Mouse (Mus musculus): ENCODE data around the gene Slc2a4.
"Not testable (repeated sequence)": the region's sequence is repeated elsewhere in the genome, so short reads cannot be mapped to it uniquely, and the experiment has no call there.

The Slc2a4 gene

DNA sequence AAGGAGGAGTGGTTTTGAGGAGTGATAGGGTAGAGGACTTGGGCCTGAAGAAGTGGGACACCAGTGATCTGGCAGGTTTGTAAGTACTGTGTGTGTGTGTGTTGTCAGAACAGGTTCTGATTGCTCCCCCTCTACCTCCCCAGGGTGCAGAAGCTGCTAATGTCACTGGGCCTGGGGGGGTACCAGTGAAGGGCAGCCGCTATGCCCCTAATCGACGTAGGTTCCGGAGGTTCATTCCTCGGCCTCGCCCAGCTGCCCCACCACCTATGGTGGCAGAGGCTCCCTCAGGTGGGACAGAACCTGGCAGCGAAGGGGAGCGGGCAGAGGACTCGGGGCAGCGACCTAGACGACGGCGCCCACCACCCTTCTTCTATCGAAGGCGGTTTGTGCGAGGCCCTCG lies 8.3 kb downstream of the Slc2a4 start:
- no peak for DNase-seq (ENCODE audit: low read depth)

DNA sequence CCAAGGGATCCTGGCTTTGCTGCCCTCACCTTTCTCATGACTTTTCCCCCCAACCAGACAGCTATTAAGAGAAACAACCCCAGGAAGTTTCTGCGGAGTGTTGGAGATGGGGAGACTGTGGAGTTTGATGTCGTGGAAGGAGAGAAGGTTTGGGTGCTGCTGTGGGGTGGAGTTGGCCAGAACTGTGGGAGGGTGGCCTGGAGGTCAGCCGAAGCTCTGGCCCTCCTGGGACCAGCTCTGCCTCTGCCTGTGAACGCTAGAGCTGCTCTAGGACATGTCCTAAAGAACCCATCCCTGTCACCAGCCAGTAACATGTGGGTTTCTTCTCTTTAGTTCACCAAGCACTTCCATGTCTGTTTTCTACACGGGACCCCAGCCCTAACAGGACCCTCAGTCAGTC lies 8.8 kb downstream of the Slc2a4 start:
- no peak for DNase-seq (ENCODE audit: low read depth)

DNA sequence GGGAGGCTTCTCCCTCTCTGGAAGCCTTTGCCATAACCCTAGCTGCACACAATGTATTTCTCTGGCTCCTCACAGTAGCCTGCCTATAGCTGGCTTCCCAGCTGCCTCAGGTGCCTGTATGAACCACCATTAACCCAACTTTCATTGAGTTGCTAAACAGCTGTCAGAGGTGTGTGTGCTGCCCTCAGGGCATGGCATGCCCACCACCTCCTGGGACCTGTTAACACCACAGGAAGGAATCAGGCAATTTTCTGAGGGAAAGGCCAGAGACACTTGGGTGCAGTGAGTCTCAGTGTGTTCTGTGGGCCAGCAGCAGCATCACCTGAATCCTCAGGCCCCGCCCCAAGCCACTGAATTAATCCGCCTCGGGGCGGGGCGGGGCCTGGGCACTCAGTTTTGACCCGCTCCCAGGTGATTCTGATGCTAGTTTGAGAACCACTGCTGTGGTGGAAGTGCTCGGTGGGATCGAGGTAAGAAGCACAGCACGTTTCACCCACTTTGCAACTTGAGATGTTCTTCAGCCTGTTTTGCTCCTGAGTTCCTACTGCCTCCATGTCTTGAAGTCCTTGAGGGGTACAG lies 9.5 kb downstream of the Slc2a4 start:
- DNase-seq (ENCODE audit: low read depth): no peak

DNA sequence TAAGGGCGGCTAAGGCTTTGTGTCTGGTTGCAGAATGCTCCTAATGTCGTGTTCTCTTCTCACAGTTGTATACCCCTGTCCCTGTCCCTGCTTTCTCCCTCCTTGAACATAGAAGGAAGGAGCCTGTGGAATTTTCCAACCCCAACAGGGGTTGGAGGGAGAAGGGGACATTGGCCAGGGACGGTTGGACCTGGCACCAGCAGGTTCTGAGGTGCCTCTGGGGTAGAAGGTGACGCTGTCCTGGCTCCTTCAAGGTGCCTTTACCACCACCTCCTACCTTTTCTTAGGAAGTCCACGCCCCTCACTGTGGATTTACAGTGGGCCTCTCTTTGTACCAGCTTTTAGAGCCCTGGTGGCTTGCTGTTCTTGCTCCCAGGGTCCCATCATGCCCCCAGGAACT lies 10.2 kb downstream of the Slc2a4 start:
- DNase-seq (ENCODE audit: low read depth): no peak

DNA sequence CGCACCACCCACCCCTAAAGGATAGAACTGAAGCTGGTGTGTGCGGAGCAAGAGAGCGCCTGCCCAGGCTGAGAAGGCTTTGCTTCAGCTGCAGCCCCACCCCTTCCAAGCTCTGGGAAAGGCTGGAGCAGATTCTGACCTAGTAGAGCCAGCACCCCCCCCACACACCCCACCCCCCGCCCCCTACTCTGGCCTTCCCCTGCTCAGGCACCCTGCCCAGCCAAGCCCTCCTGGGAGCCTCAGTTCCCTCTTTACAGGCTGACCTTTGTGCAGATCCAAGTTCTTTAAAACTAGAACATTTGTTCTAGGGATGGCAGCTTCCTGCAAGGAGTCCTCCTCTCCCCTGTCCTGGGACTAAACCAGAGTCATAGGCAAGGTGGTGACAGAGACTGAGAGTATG lies 10.6 kb downstream of the Slc2a4 start:
- no peak for DNase-seq (ENCODE audit: low read depth)

DNA sequence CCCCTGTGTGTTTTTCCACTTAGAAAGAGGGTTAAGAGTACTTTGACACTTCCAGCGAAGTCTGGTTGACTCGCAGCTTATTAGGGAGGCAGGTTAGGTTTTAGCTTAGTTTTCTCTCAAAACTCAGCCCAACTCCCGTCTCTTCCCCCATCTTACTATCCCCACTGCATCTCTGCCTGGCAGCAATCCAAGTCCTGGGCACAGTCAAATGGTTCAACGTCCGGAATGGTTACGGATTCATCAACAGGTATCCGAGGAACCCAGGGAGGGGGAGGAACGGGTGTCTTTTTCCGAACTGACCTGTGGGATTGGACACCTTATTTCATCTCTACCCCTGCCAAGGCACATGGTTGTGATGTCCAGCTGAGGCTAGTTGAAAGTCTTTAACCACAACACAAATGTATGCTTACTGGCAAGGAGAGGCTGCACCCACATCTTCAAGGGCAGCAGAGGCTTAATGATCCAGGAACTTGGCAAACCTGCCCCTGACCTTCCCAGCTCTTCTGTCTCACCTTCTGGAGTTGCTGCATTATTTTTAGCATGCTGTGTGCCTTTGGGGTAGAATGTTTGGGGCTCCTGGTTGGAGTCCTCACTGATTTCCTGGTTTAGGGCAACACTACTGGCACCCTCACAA lies 11.2 kb downstream of the Slc2a4 start:
- DNase-seq (ENCODE audit: low read depth): no peak

DNA sequence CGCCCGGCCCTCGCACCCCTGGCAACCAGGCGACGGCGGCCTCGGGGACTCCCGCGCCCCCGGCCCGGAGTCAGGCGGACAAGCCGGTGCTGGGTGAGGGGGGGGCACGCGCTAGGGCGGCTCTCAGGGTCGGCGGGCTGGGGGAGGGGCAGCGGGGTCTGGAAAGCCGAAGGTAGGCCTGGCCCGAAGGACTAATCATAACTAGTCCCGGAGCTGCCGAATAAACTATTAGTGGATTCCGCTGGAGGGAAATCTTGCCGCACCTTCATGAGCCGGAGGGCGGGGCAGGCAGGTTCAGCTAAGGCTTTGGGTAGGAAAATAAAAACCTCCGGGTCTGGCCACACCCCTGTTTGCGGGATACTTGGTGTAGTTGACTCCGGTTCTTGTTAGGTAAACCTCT lies 11.8 kb downstream of the Slc2a4 start:
- peak; percentile 60 for DNase-seq (ENCODE audit: low read depth)

DNA sequence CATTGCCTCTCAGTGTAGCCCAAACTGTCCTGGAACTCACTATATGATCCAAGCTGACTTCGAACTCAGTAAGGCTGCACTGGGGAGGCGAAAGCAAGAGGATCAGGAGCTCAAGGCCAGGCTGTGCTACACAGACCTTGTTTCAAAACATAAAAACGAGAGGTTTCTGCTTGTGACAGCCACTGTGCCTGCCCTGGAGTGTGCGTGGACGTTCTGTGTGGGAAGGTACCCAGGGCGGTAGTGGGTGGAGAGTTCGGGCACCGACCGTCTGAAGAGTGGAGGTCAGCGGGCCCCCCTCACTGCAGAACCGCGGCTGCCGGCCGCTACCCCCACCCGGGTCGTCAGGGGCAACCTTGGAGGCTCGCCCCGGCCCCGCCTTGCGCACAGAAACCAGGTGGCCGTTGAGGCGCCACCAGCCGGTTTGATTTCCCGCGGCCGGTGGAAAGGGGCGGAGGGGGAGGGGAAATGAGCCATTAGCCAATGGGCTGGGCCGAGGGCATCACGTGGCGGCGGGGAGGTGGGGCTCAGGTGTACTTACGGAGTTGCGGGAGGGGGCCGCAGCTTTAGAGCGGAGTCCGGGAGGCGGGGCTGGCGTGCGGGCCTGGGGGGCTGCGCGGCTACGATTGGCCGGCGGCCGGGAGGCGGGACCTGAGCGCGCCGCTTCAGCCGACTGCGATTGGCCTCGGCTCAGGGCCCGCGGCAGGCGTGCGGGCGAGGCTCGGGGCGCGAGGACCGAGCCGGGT lies 12.7 kb downstream of the Slc2a4 start, which contains the start of gene Ybx2:
Gene Ybx2 (plus strand): TSS at position 660 of the 743 bp plus-strand sequence.
- peak; percentile 84 for DNase-seq (ENCODE audit: low read depth)

DNA sequence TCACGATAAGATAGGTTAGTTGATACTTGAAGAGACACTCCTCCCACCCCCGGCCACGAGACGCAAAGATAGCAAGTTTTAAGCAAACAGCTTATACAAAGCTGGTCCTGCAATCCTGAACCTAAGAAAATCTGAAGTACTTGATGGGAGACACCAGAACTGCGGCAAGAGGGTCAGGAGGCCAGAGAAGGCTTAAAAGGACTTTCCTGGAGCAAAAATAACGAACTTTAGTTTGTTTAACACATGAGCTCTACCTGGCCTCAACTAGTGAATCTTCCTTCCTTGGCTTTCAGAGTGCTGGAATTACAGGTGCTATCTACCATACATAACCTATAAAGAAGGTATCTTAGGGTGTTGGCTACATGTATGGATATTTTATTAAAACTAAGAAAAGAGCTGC lies 13.3 kb downstream of the Slc2a4 start:
- DNase-seq (ENCODE audit: low read depth): no peak

DNA sequence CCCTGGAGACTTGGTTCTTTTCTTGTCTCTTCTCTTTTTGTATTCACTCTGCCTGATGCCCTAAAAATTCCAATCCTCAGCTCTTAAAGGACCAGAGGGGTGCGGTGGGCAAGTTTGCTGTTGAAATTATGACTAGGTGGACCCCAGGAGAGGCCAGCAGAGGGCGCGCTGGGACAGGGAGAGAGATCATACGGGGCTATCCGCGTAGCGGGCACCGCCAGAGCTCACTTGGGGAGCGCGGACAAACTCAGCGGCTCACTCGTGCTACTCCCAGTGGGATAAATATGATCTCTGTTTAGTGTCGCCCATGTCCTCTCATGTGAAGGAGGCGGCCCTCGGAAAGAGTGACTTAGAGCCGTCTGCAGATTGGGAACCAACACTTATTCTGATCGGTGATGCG lies 13.8 kb downstream of the Slc2a4 start:
- DNase-seq (ENCODE audit: low read depth): peak; percentile 93

DNA sequence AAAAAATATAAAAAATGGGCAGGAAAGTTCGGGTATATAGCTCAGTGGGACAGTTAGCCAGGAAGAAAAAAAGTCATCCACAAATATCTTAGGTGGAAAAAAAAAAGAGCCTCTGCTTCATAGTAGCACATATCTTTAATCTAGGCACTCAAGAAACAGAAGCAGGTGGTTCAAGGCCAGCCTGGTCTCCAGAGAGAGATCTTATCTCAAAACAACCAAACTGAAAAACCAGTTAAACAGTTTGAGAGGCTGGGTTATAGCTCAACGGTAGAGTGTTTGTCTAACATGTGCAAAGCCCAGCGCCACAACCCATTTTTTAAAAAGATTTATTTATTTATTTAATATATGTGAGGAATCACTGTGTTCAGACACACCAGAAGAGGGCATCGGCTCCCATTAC lies 14.9 kb downstream of the Slc2a4 start:
- no peak for DNase-seq (ENCODE audit: low read depth)

DNA sequence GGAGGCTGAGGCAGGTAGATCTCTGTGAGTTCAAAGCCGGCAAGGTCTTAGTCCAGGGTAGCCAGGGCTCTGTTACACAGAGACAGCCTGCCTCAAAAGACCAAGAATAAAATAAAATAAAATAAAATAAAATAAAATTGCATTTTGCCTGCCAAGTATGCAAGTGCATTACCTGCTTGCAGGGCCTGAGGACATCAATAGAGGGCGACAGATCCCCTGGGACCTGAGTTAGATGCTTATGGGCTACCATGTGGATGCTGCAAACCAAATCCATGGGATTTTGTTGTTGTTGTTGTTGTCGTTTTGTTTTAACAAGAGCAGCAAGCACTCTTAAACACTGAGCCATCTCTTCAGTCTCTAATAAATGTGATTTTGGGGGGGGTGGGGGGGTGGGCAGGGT lies 15.7 kb downstream of the Slc2a4 start:
- no peak for DNase-seq (ENCODE audit: low read depth)

DNA sequence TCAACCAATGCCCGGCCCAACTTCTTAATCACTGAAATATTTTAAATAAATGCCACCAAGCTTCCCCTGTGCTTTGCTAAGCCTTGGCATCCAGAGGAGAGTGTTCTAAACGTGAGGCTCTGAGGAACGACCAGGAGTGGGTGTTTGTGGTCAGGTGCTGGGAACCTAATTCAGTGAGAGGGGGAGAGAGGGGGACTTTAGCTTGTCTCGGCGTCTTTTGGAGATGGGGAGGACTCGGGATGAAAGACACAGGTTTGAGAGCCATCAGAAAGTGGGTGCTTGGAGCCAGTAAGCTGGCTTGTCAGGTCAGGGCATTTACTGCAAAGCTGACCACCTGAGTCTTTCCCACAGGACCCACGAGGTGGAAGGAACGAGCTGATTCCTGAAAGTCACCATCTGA lies 16.2 kb downstream of the Slc2a4 start:
- no peak for DNase-seq (ENCODE audit: low read depth)

DNA sequence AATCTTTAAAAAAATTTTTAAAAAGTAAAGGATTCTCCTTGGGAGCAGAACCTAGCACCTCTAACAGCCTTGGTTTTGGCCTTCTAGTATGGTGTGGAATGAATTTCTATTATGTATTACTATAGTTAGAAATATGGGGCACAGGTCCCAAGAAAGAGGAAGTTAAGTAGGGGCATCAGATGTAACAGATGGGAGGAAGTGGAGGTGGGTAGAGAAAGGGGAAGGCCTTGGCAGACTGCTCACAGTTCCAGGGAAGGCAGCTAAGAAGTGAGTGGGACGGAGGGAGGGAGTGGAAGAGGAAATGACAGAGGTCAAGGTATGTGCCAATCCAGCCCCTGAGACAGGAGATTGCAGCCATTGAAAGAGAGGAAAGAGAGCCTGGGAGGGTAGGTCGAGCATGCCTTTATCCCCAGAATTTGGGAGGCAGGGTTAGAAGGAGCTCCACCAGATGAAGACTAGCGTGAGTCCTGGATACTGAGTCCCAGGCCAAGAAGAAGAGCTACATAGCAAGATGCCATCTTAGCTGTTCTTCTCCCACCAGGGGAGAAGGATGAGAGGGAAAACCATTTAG lies 16.9 kb downstream of the Slc2a4 start:
- DNase-seq (ENCODE audit: low read depth): no peak

DNA sequence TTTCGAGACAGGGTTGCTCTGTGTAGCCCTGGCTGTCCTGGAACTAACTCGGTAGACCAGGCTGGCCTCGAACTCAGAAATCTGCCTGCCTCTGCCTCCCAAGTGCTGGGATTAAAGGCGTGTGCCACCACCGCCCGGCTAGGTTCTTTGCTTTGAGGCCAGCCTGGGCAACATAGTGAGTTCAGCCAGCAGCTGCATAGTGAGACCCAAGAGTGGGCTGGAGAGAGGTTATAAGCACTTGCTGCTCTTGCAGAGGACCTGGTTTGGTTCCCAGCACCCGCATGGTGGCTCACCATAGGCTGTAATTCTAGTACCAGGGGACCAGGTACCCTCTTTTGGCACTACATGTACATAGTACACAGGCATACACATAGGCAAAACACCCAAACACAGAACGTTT lies 17.8 kb downstream of the Slc2a4 start:
- not testable (repeated sequence) for DNase-seq (ENCODE audit: low read depth)

DNA sequence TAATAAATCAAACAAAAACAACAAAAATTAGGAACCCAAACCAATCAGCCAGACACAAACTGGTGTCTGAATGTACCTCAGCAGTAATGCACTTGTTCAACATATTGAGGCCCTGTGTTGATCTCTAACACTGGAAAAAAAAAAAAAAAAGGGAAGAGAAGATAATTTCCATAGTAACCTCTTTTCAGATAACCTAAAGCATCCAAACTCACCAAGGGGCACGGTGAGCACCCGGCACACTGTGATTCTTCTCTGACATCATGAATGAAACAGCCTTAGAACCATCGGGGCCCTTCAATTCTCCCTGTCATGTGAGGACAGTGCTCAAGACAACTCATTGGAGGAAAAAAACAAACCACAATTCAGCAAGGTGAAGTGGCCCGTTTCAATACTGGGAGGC lies 18.3 kb downstream of the Slc2a4 start:
- no peak for DNase-seq (ENCODE audit: low read depth)

DNA sequence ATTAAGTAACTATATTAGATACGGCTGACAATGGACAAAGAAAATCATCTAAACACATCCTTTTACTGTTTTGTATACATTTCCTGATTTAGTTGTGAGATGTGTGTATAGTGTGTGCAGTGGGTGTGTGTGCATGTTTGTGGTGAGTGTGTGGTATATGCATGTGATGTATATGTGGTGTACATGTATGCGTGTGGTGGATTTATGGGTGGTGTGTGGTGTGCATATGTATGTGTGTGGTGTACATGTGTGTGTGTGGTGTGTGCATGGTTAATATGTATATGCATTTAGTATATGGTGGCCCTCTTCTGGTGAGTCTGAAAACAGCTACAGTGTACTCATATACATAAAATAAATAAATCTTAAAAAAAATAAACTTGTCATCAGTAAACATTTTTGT lies 20.5 kb downstream of the Slc2a4 start:
- no peak for DNase-seq (ENCODE audit: low read depth)

DNA sequence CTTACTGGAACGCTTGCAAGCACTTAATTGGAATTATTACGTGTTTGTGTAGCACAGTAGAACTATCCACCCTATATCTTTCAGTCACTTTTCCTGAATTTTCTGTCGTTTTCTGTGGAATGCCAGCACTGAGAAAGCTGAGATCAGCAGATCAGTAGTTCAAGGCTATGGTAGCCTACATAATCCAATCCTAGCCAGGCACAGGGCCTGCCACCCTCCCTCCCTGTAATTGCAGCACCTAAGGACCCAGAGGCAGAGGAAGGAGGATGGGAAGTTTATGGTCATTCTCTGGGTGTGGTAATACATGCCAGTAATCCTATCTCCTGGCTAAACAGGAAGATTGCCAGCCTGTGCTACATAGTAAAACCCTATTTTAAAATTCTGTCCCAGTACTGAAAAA lies 25.2 kb downstream of the Slc2a4 start:
- no peak for DNase-seq (ENCODE audit: low read depth)

DNA sequence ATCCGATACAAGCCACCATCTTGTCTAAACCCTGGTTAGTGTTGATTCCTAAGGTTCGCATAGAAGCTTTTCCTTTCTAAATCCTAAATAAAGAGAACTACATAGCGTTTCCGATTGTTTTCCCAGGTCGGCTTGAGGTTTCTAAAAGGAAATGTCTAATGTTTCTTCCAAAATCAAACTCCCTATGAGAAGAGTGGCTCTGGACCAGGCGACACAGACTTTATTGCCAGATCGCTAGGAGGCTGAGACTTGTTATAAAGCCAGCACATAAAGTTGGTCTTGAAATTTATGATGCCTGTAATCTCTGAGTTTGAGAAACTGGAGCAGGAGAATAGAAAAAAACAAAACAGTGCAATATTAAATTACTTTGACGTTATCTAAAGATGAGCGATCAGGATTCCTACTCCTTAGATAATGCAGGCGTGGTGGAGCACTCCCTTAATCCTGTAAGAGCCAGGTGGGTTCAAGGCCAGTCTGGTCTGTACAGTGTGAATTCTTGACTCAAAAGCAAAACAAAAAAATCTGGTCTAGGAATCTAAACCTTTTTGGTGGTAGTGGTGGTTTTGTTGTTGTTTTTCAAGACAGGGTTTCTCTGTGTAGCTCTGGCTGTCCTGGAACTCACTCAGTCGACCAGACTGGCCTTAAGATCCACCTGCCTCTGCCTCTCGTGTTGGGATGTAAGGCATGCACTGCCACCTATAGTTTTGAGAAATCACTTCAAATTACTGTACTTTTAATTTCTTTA lies 25.8 kb downstream of the Slc2a4 start:
- DNase-seq (ENCODE audit: low read depth): no peak

DNA sequence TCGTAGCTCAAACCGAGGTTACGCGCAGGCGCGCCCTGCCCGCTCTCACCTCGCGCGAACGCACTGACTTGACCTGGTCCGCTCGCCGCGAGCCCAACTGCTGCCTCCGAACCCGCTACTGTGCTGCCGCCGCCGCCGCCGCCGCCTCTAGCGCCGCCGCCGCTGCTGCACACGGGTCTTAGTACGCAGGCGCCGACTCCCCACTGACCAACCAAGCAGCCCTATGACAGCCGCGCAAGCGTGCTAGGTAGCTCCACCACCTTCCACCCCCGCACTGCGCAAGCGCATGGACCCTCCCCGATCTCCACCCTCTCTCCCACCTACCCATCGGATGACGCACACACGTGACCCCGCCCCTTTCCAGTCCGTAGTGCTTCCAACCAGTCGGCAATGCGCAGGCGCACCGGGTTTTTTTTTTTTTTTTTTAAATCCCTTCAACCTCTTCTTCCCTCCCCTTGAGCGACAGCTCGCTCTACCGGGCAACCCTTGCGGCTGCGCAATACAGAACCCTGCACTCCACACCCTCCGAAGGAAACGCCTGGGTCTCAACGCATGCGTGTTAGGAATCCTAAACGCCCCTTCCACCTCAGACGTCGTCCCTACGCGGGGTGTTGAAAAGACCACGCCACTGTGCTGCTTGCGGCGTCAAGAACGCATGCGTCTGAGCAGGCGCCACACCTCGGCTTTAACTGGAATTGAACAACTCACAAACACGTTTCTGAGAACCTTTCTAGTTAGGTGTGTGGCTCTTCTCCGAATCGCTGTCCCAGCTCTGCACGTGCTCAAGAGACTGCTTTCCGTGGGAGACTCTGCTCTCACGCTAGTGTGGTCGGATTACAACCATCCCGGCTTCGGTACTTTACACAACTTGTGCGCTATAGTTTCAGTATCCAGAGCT lies 26.6 kb downstream of the Slc2a4 start, which contains the start of gene Eif5a:
Gene Eif5a (minus strand): TSS at position 845 of the 898 bp plus-strand sequence.
- DNase-seq (ENCODE audit: low read depth): peak; percentile 100
